Mouse (Mus musculus) forebrain, postnatal 0 days (tissue): ENCODE data around the gene Klk1b8. TPM values are rescaled to one million over a fixed set of nuclear protein-coding genes. Genes with fewer than 3 reads are reported as not detected.
"Not testable (repeated sequence)": the region's sequence is repeated elsewhere in the genome, so short reads cannot be mapped to it uniquely, and the experiment has no call there.

Experiments
- ATAC-seq: fragments of 200-750 bp; cut with Nextera tagmentation; 2 replicates; pipeline ENCODE4 v1.8.0; 2017; ENCODE audit warnings: mild to moderate bottlenecking, moderate library complexity
- DNase-seq: peaks from one replicate; pipeline ENCODE4 v3.0.0-alpha.2; 2015
- H3K27ac ChIP-seq: fragments of 300-500 bp; sonication (generic); 2 replicates; pipeline ENCODE4 v1.5.1; 2014; ENCODE audit warnings: low read depth, mild to moderate bottlenecking, antibody characterized with exemption, low read length, moderate library complexity, mixed read lengths
- H3K27me3 ChIP-seq: fragments of 300-500 bp; sonication (generic); 2 replicates; pipeline ENCODE4 v1.6.1; 2014; ENCODE audit warnings: mild to moderate bottlenecking, low read length, mixed read lengths; ENCODE audit not compliant: insufficient read depth
- H3K36me3 ChIP-seq: fragments of 300-500 bp; sonication (generic); 2 replicates; pipeline ENCODE4 v1.6.1; 2014; ENCODE audit warnings: mild to moderate bottlenecking, moderate library complexity; ENCODE audit not compliant: insufficient read depth
- H3K4me1 ChIP-seq: fragments of 300-500 bp; sonication (generic); 2 replicates; pipeline ENCODE4 v1.6.1; 2014; ENCODE audit warnings: antibody characterized with exemption; ENCODE audit not compliant: insufficient read depth
- H3K4me2 ChIP-seq: fragments of 300-500 bp; sonication (generic); 2 replicates; pipeline ENCODE4 v1.6.1; 2014; ENCODE audit warnings: low read depth, mild to moderate bottlenecking, moderate library complexity
- H3K4me3 ChIP-seq: fragments of 300-500 bp; sonication (generic); 2 replicates; pipeline ENCODE4 v1.5.1; 2014; ENCODE audit warnings: low read depth, low read length, mixed read lengths
- H3K9ac ChIP-seq: fragments of 300-500 bp; sonication (generic); 2 replicates; pipeline ENCODE4 v1.6.1; 2014; ENCODE audit warnings: mild to moderate bottlenecking
- H3K9me3 ChIP-seq: fragments of 300-500 bp; sonication (generic); 2 replicates; pipeline ENCODE4 v1.6.1; 2016; ENCODE audit warnings: low read length
- CTCF ChIP-seq: sonication (generic); IDR thresholded peaks from 2 replicates; pipeline ENCODE4 v1.5.1; 2016; ENCODE audit warnings: antibody characterized with exemption, control low read depth, low read depth
- WGBS: fragments of 180-500 bp; shearing (Covaris S2); extraction: QIAGEN DNeasy Blood & Tissue Kit; methylation state at CpG from one replicate; pipeline ENCODE4 v1.1.7; 2014; 5-methylcytosine and 5-hydroxymethylcytosine counted together
- polyA plus RNA-seq: library from polyadenylated mRNA; unstranded; fragments of >200 nt; fragmentation: Nextera tagmentation; extraction: Ambion mirVana; gene quantifications from 2 replicates; pipeline ENCODE4 v1.2.1, GENCODE M21; 2015
- total RNA-seq: library from RNA; depleted of rRNA; stranded (reverse); fragments of >200 nt; gene quantifications from 2 replicates; pipeline ENCODE4 v1.2.3, GENCODE M21; 2014

The Klk1b8 gene
- total and polyA plus RNA-seq, 2 experiments from 2014 or later = not detected

- Histone ChIP-seq H3K9me3 (no peaks in the 10 kb centered on the region), H3K27ac (no peak overlapping the region), H3K27me3 (no peaks in the 10 kb centered on the region), H3K4me2 (no peak overlapping the region), H3K4me3 (no peak overlapping the region), H3K4me1 (no peaks in the 10 kb centered on the region), H3K36me3 (no peaks in the 10 kb centered on the region), H3K9ac (no peak overlapping the region)
- ATAC-seq (no peak), DNase-seq (no peak)
- no peak for TF ChIP-seq CTCF
- WGBS = 82% methylated on average over 2 of the region's 2 CpGs
Observed at GRCm38 (mm10) chr7:43921941-43922340, 28.5 kb upstream of the Klk1b8 start.

- H3K27ac ChIP-seq = no peak overlapping the region
- H3K4me2 ChIP-seq = no peak overlapping the region
- WGBS = 68% methylated on average over 5 of the region's 5 CpGs
- TF ChIP-seq CTCF = no peak
- ATAC-seq (no peak), DNase-seq (no peak)
- no peak overlapping the region for H3K9ac ChIP-seq
- H3K4me1 ChIP-seq = no peaks in the 10 kb centered on the region
- H3K36me3 ChIP-seq = no peaks in the 10 kb centered on the region
- H3K9me3 ChIP-seq = no peaks in the 10 kb centered on the region
- H3K4me3 ChIP-seq = no peak overlapping the region
- no peaks in the 10 kb centered on the region for H3K27me3 ChIP-seq
Observed at GRCm38 (mm10) chr7:43925985-43926384, 24.5 kb upstream of the Klk1b8 start.

GRCm38 (mm10) chr7:43928521-43928920 is 21.9 kb upstream of the Klk1b8 start:
- Histone ChIP-seq H3K4me1 (no peaks in the 10 kb centered on the region), H3K9ac (no peak overlapping the region), H3K4me2 (no peak overlapping the region), H3K4me3 (no peak overlapping the region), H3K27ac (no peak overlapping the region), H3K27me3 (no peaks in the 10 kb centered on the region), H3K36me3 (no peaks in the 10 kb centered on the region), H3K9me3 (no peaks in the 10 kb centered on the region)
- no peak for ATAC-seq
- peak; percentile 33 for TF ChIP-seq CTCF
- WGBS = 50% methylated on average over 4 of the region's 4 CpGs
- DNase-seq = no peak

- Histone ChIP-seq H3K4me1 (no peaks in the 10 kb centered on the region), H3K36me3 (no peaks in the 10 kb centered on the region), H3K27ac (no peak overlapping the region), H3K4me3 (no peak overlapping the region), H3K9ac (no peak overlapping the region), H3K4me2 (no peak overlapping the region), H3K27me3 (no peaks in the 10 kb centered on the region), H3K9me3 (no peaks in the 10 kb centered on the region)
- no peak for ATAC-seq
- WGBS = 71% methylated on average over 4 of the region's 4 CpGs
- TF ChIP-seq CTCF = no peak
- DNase-seq = no peak
Observed at GRCm38 (mm10) chr7:43932337-43932736, 18.1 kb upstream of the Klk1b8 start.

- ATAC-seq (no peak), DNase-seq (no peak)
- H3K4me3 ChIP-seq = no peak within 1 kb of the TSS
- H3K9ac ChIP-seq = no peak within 1 kb of the TSS
- no peaks in the 10 kb centered on the region for H3K36me3 ChIP-seq
- H3K4me2 ChIP-seq = no peak within 1 kb of the TSS
- H3K27me3 ChIP-seq = no peaks in the 10 kb centered on the region
- no peaks in the 10 kb centered on the region for H3K9me3 ChIP-seq
- no peak for TF ChIP-seq CTCF
- H3K4me1 ChIP-seq = no peaks in the 10 kb centered on the region
- 92% methylated on average over 3 of the region's 3 CpGs for WGBS
- H3K27ac ChIP-seq = no peak within 1 kb of the TSS
Observed at GRCm38 (mm10) chr7:43933440-43933839, 17.0 kb upstream of the Klk1b8 start, which contains the start of gene Klk15. Gene Klk15 (plus strand): TSS chr7:43933740.

GRCm38 (mm10) chr7:43934747-43935146 is 15.7 kb upstream of the Klk1b8 start:
- no peak for ATAC-seq

GRCm38 (mm10) chr7:43936551-43936950 is 13.9 kb upstream of the Klk1b8 start:
- no peak for TF ChIP-seq CTCF
- no peaks in the 10 kb centered on the region for H3K27me3 ChIP-seq
- ATAC-seq (no peak), DNase-seq (no peak)
- H3K4me1 ChIP-seq = no peaks in the 10 kb centered on the region
- 90% methylated on average over 14 of the region's 14 CpGs for WGBS
- H3K36me3 ChIP-seq = no peaks in the 10 kb centered on the region
- no peaks in the 10 kb centered on the region for H3K9me3 ChIP-seq
- H3K4me3 ChIP-seq = no peak overlapping the region
- no peak overlapping the region for H3K27ac ChIP-seq
- no peak overlapping the region for H3K9ac ChIP-seq
- no peak overlapping the region for H3K4me2 ChIP-seq

More at GRCm38 (mm10) chr7:43934747-43935146, 15.7 kb upstream of the Klk1b8 start:
- H3K27ac ChIP-seq = no peak overlapping the region
- no peaks in the 10 kb centered on the region for H3K9me3 ChIP-seq
- H3K36me3 ChIP-seq = no peaks in the 10 kb centered on the region
- TF ChIP-seq CTCF = no peak
- H3K9ac ChIP-seq = no peak overlapping the region
- WGBS = 69% methylated on average over 3 of the region's 3 CpGs
- no peaks in the 10 kb centered on the region for H3K27me3 ChIP-seq
- H3K4me3 ChIP-seq = no peak overlapping the region
- no peak overlapping the region for H3K4me2 ChIP-seq
- no peaks in the 10 kb centered on the region for H3K4me1 ChIP-seq
- DNase-seq = no peak

GRCm38 (mm10) chr7:43942293-43942692 is 8.2 kb upstream of the Klk1b8 start:
- H3K4me1 ChIP-seq, H3K27ac ChIP-seq, ATAC-seq, H3K4me2 ChIP-seq, DNase-seq, H3K27me3 ChIP-seq, H3K36me3 ChIP-seq, H3K9ac ChIP-seq, H3K4me3 ChIP-seq, H3K9me3 ChIP-seq: not testable (repeated sequence)
- 78% methylated on average over 3 of the region's 3 CpGs for WGBS
